In genomic region chr2:32381775-32382223, GRCm38 (mm10) we compare ENCODE assay signal across 8 mouse cellular contexts. TPM values are rescaled to one million over a fixed set of nuclear protein-coding genes. Genes with fewer than 3 reads are reported as not detected.
A peak's percentile ranks its signal among the peaks of the same experiment; 100 is the strongest.
DNase-seq lines count a peak whose midpoint lies in the region; ATAC-seq and TF ChIP-seq lines count a peak whose summit lies in the region.

TSS of gene 1110008P14Rik (minus strand) at chr2:32381938.

- no peaks in the 10 kb centered on the region for H3K9me3 ChIP-seq in CH12.LX (replicated peaks; ENCODE audit: low read length)
- no peaks in the 10 kb centered on the region for H3K9me3 ChIP-seq in forebrain, embryonic 10.5 days
- H3K9me3 ChIP-seq in heart, embryonic 14.5 days (ENCODE audit: control insufficient read depth, low read length): no peaks in the 10 kb centered on the region
- H3K9me3 ChIP-seq in liver, embryonic 14.5 days (ENCODE audit: control insufficient read depth, low read length): no peaks in the 10 kb centered on the region
- H3K9me3 ChIP-seq in stomach, embryonic 15.5 days: no peaks in the 10 kb centered on the region

- H3K27ac ChIP-seq in CH12.LX (ENCODE audit: insufficient read depth, low read depth): no peak within 1 kb of the TSS
- H3K27ac ChIP-seq in forebrain, embryonic 10.5 days: peak within 1 kb of the TSS; percentile 58
- H3K27ac ChIP-seq in heart, embryonic 14.5 days (replicated peaks in 1 of 2; ENCODE audit: control insufficient read depth in 1 of 2, insufficient read depth in 1 of 2, low read depth in 2 of 2, low read length in 2 of 2): peak within 1 kb of the TSS in 1 of 2 experiments; percentile 3; a peak in 1 of 4 replicates
- peak within 1 kb of the TSS; percentile 53 for H3K27ac ChIP-seq in liver, embryonic 14.5 days
- 0 out of 2 replicates have a peak within 1 kb of the TSS, but pooled peaks have one; percentile 26 for H3K27ac ChIP-seq in stomach, embryonic 15.5 days

- peak; percentile 87 for ATAC-seq in heart, embryonic 14.5 days (ENCODE audit: insufficient number of reproducible peaks, insufficient read depth, low FRiP score, low read depth)
- peak; percentile 94 for ATAC-seq in liver, embryonic 14.5 days (ENCODE audit: insufficient read depth)
- peak; percentile 87 for ATAC-seq in stomach, embryonic 15.5 days (ENCODE audit: insufficient read depth, low FRiP score, low read depth)

- in situ Hi-C loops in CH12.LX (cut with MboI; ENCODE audit: low pct_ligation_motif_present, low pct_unique_long_range_greater_than_20kb, low sequenced_read_pairs): no loop called here

- DNase-seq in CH12.LX (ENCODE audit: extremely low read depth): peak; percentile 94
- peak; percentile 95 for DNase-seq in c-Kit-negative CD71-positive TER-119-positive erythroid progenitor cells, embryonic 14.5 days (ENCODE audit: low read depth, low spot score)
- peak; percentile 93 for DNase-seq in forebrain, embryonic 10.5 days (ENCODE audit: extremely low spot score, low spot score)
- peak; percentile 96 for DNase-seq in kidney, postnatal 14 days
- peak; percentile 90 to 92 (median 91) for DNase-seq in liver, embryonic 14.5 days (ENCODE audit: low read depth in 3 of 3, low spot score in 3 of 3)
- peak; percentile 93 for DNase-seq in neural tube, embryonic 10.5 days (ENCODE audit: extremely low spot score, low spot score)

- peak; percentile 71 for TF ChIP-seq POLR2A in CH12.LX (IDR thresholded peaks at IDR 0.05; ENCODE audit: low read depth, low read length)

- peak within 1 kb of the TSS; percentile 71 for H3K4me2 ChIP-seq in CH12.LX (ENCODE audit: insufficient read depth, low read depth, poor library complexity, severe bottlenecking)
- peak within 1 kb of the TSS; percentile 97 for H3K4me2 ChIP-seq in heart, embryonic 14.5 days (ENCODE audit: low read length)
- H3K4me2 ChIP-seq in liver, embryonic 14.5 days (ENCODE audit: low read depth): peak within 1 kb of the TSS; percentile 98
- H3K4me2 ChIP-seq in stomach, embryonic 15.5 days: peak within 1 kb of the TSS; percentile 99

- TF ChIP-seq CTCF in CH12.LX (conservative IDR thresholded peaks at IDR 0.05 in 1 of 2, IDR thresholded peaks at IDR 0.05 in 1 of 2; ENCODE audit: low read depth in 2 of 2, low read length in 2 of 2): no peak
- no peak for TF ChIP-seq CTCF in liver, embryonic 14.5 days (IDR thresholded peaks at IDR 0.05; ENCODE audit: low read depth)

- H3K79me2 ChIP-seq in CH12.LX (replicated peaks; ENCODE audit: control insufficient read depth, extremely low read depth, insufficient read depth, poor library complexity, severe bottlenecking): no peaks in the 10 kb centered on the region

- H3K4me1 ChIP-seq in CH12.LX (ENCODE audit: control insufficient read depth in 1 of 2, insufficient read depth in 2 of 2): peaks cover 5 to 15% of the 10 kb centered on the region in 2 experiments
- peaks cover 17% of the 10 kb centered on the region for H3K4me1 ChIP-seq in forebrain, embryonic 10.5 days
- peaks cover 2 to 7% of the 10 kb centered on the region in 2 experiments; a peak in 3 of 4 replicates for H3K4me1 ChIP-seq in heart, embryonic 14.5 days (ENCODE audit: control insufficient read depth in 2 of 2, insufficient read depth in 2 of 2, low read length in 2 of 2)
- peaks cover 3 to 12% of the 10 kb centered on the region in 2 experiments; a peak in 3 of 4 replicates for H3K4me1 ChIP-seq in liver, embryonic 14.5 days (replicated peaks; ENCODE audit: control insufficient read depth in 2 of 2, insufficient read depth in 2 of 2, low read length in 1 of 2)
- peaks cover 9% of the 10 kb centered on the region; the same call in 1 of the 2 replicates for H3K4me1 ChIP-seq in stomach, embryonic 15.5 days

- dilution Hi-C loops in CH12.LX (cut with MboI; ENCODE audit: extremely low pct_ligation_motif_present, extremely low pct_unique_long_range_greater_than_20kb, low sequenced_read_pairs): no loop called here

- peaks cover 28 to 38% of the 10 kb centered on the region in 2 experiments for H3K36me3 ChIP-seq in CH12.LX (replicated peaks in 1 of 2; ENCODE audit: control insufficient read depth in 1 of 2, insufficient read depth in 1 of 2, low read length in 1 of 2)
- H3K36me3 ChIP-seq in forebrain, embryonic 10.5 days (replicated peaks): peaks cover 33% of the 10 kb centered on the region
- H3K36me3 ChIP-seq in heart, embryonic 14.5 days (ENCODE audit: control insufficient read depth, insufficient read depth, low read length): peaks cover 29% of the 10 kb centered on the region
- H3K36me3 ChIP-seq in liver, embryonic 14.5 days (replicated peaks; ENCODE audit: control insufficient read depth, insufficient read depth, low read depth): peaks cover 9% of the 10 kb centered on the region
- peaks cover 30% of the 10 kb centered on the region for H3K36me3 ChIP-seq in stomach, embryonic 15.5 days

- peaks cover 48% of the 10 kb centered on the region for H3K27me3 ChIP-seq in CH12.LX (replicated peaks)
- H3K27me3 ChIP-seq in forebrain, embryonic 10.5 days (ENCODE audit: poor library complexity, severe bottlenecking): peaks cover 43% of the 10 kb centered on the region
- peaks cover 8% of the 10 kb centered on the region; the same call in 1 of the 2 replicates for H3K27me3 ChIP-seq in heart, embryonic 14.5 days (ENCODE audit: control insufficient read depth, insufficient read depth, low read length)
- H3K27me3 ChIP-seq in liver, embryonic 14.5 days (ENCODE audit: control insufficient read depth, insufficient read depth, low read length): no peaks in the 10 kb centered on the region
- H3K27me3 ChIP-seq in stomach, embryonic 15.5 days (replicated peaks): no peaks in the 10 kb centered on the region

- H3K9ac ChIP-seq in CH12.LX (ENCODE audit: insufficient read depth, low read depth): peak within 1 kb of the TSS; percentile 69
- peak within 1 kb of the TSS; percentile 70 for H3K9ac ChIP-seq in heart, embryonic 14.5 days (ENCODE audit: low read length)
- peak within 1 kb of the TSS; percentile 77 for H3K9ac ChIP-seq in liver, embryonic 14.5 days (replicated peaks)
- peak within 1 kb of the TSS; percentile 56 for H3K9ac ChIP-seq in stomach, embryonic 15.5 days

- WGBS in forebrain, embryonic 10.5 days: under 1% methylated on average over 47 of the region's 47 CpGs
- under 1% methylated on average over 31 of the region's 47 CpGs for WGBS in heart, embryonic 14.5 days
- 1% methylated on average over 47 of the region's 47 CpGs for WGBS in liver, embryonic 14.5 days (ENCODE audit: insufficient replicate concordance)
- WGBS in stomach, embryonic 15.5 days: under 1% methylated on average over 47 of the region's 47 CpGs

- no peak for TF ChIP-seq EP300 in CH12.LX (IDR thresholded peaks at IDR 0.05; ENCODE audit: low read length)
- no peak for TF ChIP-seq EP300 in liver, embryonic 14.5 days (IDR thresholded peaks at IDR 0.05; ENCODE audit: low read depth)

- peak within 1 kb of the TSS; percentile 58 to 71 (median 67) for H3K4me3 ChIP-seq in CH12.LX (replicated peaks in 1 of 3; ENCODE audit: low read depth in 2 of 3, low read length in 2 of 3, poor library complexity in 1 of 3)
- peak within 1 kb of the TSS; percentile 67 for H3K4me3 ChIP-seq in forebrain, embryonic 10.5 days
- H3K4me3 ChIP-seq in heart, embryonic 14.5 days (ENCODE audit: control insufficient read depth in 1 of 2, insufficient read depth in 1 of 2, low read depth in 1 of 2, low read length in 2 of 2): peak within 1 kb of the TSS; percentile 68 to 79
- peak within 1 kb of the TSS; percentile 68 for H3K4me3 ChIP-seq in liver, embryonic 14.5 days (ENCODE audit: insufficient read depth in 1 of 2, low read depth in 2 of 2, low read length in 2 of 2)
- peak within 1 kb of the TSS; percentile 74 for H3K4me3 ChIP-seq in stomach, embryonic 15.5 days (replicated peaks)

- TF ChIP-seq RAD21 in CH12.LX (IDR thresholded peaks at IDR 0.05; ENCODE audit: low read depth, low read length): no peak

TF ChIP-seq in CH12.LX, 34 proteins besides CTCF, POLR2A, EP300 and RAD21 (continues in another document):
- no peak for TF ChIP-seq SMC3 (IDR thresholded peaks at IDR 0.05; ENCODE audit: low read depth, low read length)
- TF ChIP-seq IRF4 (IDR thresholded peaks at IDR 0.05; ENCODE audit: low read depth, low read length): no peak
- peak; percentile 73 for TF ChIP-seq NRF1 (IDR thresholded peaks at IDR 0.05; ENCODE audit: low read depth, low read length)
- peak; percentile 67; the same call in 1 of the 2 replicates for TF ChIP-seq NELFE (IDR thresholded peaks at IDR 0.05; ENCODE audit: low read depth, low read length)
- no peak for TF ChIP-seq GABPA (IDR thresholded peaks at IDR 0.05; ENCODE audit: insufficient replicate concordance, low read depth, low read length)
- no peak for TF ChIP-seq ZC3H11A (IDR thresholded peaks at IDR 0.05; ENCODE audit: low read depth, low read length)
- TF ChIP-seq MXI1 (IDR thresholded peaks at IDR 0.05; ENCODE audit: low read depth, low read length): peak; percentile 82
- peak; percentile 76; the same call in 1 of the 2 replicates for TF ChIP-seq MAX (IDR thresholded peaks at IDR 0.05; ENCODE audit: low read length)
- TF ChIP-seq E2F4 (IDR thresholded peaks at IDR 0.05; ENCODE audit: insufficient replicate concordance, low read depth, low read length): no peak
- no peak for TF ChIP-seq TBP (conservative IDR thresholded peaks at IDR 0.05; ENCODE audit: low read depth, low read length)
- peak; percentile 72 for TF ChIP-seq HCFC1 (IDR thresholded peaks at IDR 0.05; ENCODE audit: low read depth, low read length)
- no peak for TF ChIP-seq PAX5 (IDR thresholded peaks at IDR 0.05; ENCODE audit: low read length)
- TF ChIP-seq ETS1 (conservative IDR thresholded peaks at IDR 0.05; ENCODE audit: low read depth, low read length): no peak
- 0 out of 2 replicates have a peak, but pooled peaks have one; percentile 36 for TF ChIP-seq TCF12 (IDR thresholded peaks at IDR 0.05; ENCODE audit: low read depth, low read length)
- TF ChIP-seq SIN3A (IDR thresholded peaks at IDR 0.05; ENCODE audit: low read length): peak; percentile 97
- no peak for TF ChIP-seq ZNF384 (IDR thresholded peaks at IDR 0.05; ENCODE audit: low read depth, low read length)
- TF ChIP-seq MAFK (IDR thresholded peaks at IDR 0.05; ENCODE audit: insufficient replicate concordance, low read length): no peak
- TF ChIP-seq MAZ (IDR thresholded peaks at IDR 0.05; ENCODE audit: low read depth, low read length): no peak
- TF ChIP-seq ZMIZ1 (IDR thresholded peaks at IDR 0.05; ENCODE audit: low read depth, low read length): no peak
- TF ChIP-seq ELF1 (IDR thresholded peaks at IDR 0.05; ENCODE audit: low read depth, low read length): peak; percentile 82

RNA-seq across cellular contexts. Expression of gene 1110008P14Rik, which starts in this region (rescaled TPM):
- total RNA-seq in CH12.LX (2012; rRNA removed) (32.4 and 41.2 TPM in 2 replicates), CH12.LX (2014; rRNA removed) (20.2 and 27.8 TPM in 2 replicates)
- polyA plus RNA-seq in CH12.LX (2012; ENCODE audit: insufficient read length, low read depth): 16.8 and 24.3 TPM in 2 replicates
- 36.3 and 37.5 TPM in 2 replicates for polyA plus RNA-seq in forebrain, embryonic 10.5 days (2016; fragmentation: Nextera tagmentation; extraction: Ambion mirVana)
- 56.6 and 64.5 TPM in 2 replicates for polyA plus RNA-seq in heart, embryonic 14.5 days (2014; fragmentation: Nextera tagmentation; extraction: Ambion mirVana)
- polyA plus RNA-seq in liver, embryonic 14.5 days (2012; rRNA removed): 32.6 and 39.6 TPM in 2 replicates
- 38.7 and 40.8 TPM in 2 replicates for polyA plus RNA-seq in liver, embryonic 14.5 days (2014; fragmentation: Nextera tagmentation; extraction: Ambion mirVana)
- polyA plus RNA-seq in stomach, embryonic 15.5 days (2015; fragmentation: Nextera tagmentation; extraction: Ambion mirVana): 36.1 and 42.9 TPM in 2 replicates
